Mouse (Mus musculus) bone marrow macrophage, adult 2 months (primary cell): Measurements from ENCODE around the gene Dguok. TPM values are rescaled to one million over a fixed set of nuclear protein-coding genes. Genes with fewer than 3 reads are reported as not detected.

Source experiments
- H3K27ac ChIP-seq: 2 replicates; pipeline ENCODE4 v1.5.1; 2012; ENCODE audit warnings: low read depth, low read length; ENCODE audit not compliant: insufficient read depth
- H3K4me1 ChIP-seq: 2 replicates; pipeline ENCODE4 v1.6.1; 2012; ENCODE audit warnings: low read length; ENCODE audit not compliant: control insufficient read depth, insufficient read depth
- H3K4me3 ChIP-seq: 2 replicates; pipeline ENCODE4 v1.5.1; 2012; ENCODE audit warnings: mild to moderate bottlenecking, low read length, moderate library complexity; ENCODE audit not compliant: insufficient read depth
- CTCF ChIP-seq: IDR thresholded peaks from 2 replicates; pipeline ENCODE4 v1.5.1; 2012; ENCODE audit warnings: low read depth, mild to moderate bottlenecking, low read length, moderate library complexity
- POLR2A ChIP-seq: IDR thresholded peaks from 2 replicates; pipeline ENCODE4 v1.6.1; 2012; ENCODE audit warnings: mild to moderate bottlenecking, low read depth, low read length, borderline replicate concordance
- polyA plus RNA-seq: library from polyadenylated mRNA; stranded (reverse); fragments of >200 nt; gene quantifications from 2 replicates; pipeline ENCODE4 v1.2.4, GENCODE M21; 2012; ENCODE audit not compliant: missing spikeins, insufficient read depth, insufficient read length

Dguok gene
- 61.5 and 63.2 TPM in 2 replicates for polyA plus RNA-seq

DNA sequence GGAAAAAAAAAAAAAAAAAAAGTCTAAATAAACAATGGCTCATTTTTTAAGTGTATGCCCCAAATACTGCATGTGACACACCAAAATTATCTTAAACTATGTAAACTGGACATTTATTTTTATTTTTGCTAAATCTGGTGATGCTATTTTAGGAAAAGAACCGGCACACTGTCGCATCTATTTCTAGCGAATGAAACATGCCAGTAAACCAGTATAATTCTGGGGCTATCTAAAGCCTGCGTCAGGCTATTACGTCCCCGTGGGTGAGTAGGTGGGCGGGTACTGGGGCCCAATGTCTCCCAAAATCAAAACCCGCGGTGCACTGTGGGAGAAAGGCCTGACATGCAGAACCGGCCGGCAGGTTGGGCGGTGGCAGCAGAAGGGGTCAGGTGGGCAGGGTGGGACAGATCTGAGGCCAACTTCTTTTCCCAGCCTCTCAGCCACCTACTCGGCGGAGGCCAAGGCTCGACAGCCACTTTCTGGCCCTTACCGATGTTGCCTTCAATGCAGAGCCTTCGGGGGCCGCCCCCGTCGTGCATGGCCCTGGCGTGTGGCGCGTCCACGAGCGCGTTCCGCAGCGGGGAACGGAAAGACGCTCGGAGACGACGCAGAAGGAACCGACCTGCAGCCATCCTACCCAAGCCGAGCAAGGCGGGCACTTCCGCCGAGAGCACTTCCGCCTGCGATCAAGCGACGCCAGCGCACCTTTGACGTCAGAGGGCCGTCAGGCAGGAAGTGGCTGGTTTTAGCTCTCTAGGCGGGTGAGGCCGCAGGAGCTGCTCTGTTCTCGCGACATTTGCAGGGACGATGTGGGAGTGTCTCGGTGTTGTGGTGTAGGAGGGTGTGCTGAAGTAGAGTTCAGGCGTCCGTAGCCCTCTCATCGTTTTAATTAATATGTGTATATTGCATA lies at the start of gene Dguok:
TSS of gene Dguok (minus strand) at position 712 of the 910 bp plus-strand sequence.
- Histone ChIP-seq H3K27ac (peak within 1 kb of the TSS; percentile 97), H3K4me3 (peak within 1 kb of the TSS; percentile 79), H3K4me1 (peaks cover 35% of the 10 kb centered on the region)
- 0 out of 2 replicates have a peak, but pooled peaks have one; percentile 14 for TF ChIP-seq POLR2A
- no peak for TF ChIP-seq CTCF

DNA sequence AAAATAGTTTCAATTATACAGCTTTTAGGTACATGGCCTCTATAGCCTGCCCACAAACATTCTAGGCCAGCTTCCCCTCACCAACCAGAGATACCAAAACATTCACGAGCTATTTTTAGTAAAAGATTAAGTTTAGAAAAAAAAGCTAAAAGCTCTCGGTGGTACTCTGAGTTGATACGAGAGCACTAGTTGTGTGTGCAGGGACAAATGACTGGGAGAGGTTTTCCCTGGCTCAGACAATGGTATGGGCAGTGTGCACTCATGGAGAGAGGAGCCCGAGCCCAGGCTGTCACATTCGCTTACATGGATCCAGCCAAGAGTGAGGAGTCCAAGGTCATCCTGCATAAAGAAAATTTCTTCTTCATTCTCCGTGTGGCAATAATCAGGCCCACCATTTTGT lies 49.2 kb upstream of the Dguok start:
- no peaks in the 10 kb centered on the region for H3K4me1 ChIP-seq
- H3K27ac ChIP-seq = no peak overlapping the region
- H3K4me3 ChIP-seq = no peak overlapping the region
- TF ChIP-seq CTCF = no peak
- TF ChIP-seq POLR2A = no peak

DNA sequence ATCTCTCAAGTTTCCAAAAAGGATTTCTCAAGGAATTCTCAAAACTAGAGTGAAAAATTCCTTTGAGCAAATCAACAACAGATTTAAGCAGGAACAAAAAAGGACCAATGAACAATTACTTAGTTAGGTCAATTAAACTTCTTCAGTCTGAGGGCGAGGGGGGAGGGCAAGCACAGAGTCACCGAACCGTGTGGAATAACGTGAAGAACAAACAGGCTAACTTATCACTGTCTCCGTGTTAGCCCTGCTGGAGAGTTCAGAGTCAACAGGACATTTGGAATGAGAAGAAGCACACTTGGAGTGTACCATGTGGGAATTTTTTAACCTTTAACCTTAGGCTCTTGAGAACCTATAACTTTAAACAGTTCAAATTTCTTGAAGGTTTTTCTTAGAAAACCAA lies 41.6 kb upstream of the Dguok start:
- TF ChIP-seq POLR2A (no peak), CTCF (no peak)
- Histone ChIP-seq H3K4me1 (no peaks in the 10 kb centered on the region), H3K27ac (no peak overlapping the region), H3K4me3 (no peak overlapping the region)

DNA sequence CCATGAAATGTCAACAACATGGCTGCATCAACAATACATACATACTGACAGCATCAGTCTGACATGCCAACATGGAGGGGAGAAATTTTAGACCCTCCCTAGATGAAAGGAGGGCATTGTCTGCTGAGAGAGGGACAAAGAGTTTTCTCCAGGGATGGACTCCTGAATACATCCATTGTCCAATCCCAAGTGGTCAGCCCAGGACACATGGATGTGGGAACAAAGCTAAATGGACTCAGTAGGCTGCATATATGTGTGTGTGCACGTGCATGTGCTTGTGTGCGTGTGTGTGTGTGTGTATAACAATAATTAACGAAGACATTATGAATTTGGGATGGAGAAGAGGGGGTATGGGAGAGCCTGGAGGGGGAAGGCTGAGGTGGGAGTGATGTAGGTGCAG lies 39.0 kb upstream of the Dguok start:
- TF ChIP-seq CTCF (no peak), POLR2A (no peak)
- Histone ChIP-seq H3K4me1 (no peaks in the 10 kb centered on the region), H3K27ac (no peak overlapping the region), H3K4me3 (no peak overlapping the region)

DNA sequence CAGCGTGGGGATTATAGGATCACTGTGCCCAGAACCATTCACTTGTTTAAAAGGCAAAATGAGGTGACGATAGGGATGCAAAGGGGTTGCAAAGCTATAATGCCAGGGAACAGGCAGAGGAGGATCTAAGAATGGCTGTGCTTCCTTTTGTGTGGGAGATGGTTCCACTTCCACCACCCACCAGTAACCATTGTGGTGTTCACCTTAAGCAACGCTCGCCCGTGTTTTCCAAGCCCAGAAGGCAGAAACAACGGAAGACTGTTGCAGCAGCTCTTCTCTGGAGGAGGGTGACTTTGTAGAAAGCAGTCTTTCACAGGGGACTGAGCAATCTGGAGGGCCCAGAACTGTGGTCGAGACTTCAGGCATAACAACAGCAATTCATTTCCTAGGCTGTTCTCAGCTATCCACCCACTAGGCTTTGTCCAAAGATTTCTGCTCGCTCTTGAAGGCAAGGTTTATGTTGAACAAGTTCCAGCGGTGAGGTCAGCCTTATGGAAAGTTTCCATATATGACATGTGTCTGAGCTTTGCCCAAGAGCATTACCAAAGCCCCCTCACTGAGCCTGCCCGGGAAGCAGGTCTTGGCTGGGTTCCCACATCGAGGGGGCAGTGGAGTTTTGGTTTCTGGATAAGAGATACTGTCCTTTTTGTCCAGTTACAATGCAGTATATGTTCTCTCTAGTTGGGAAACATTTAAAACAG lies 35.1 kb upstream of the Dguok start:
- H3K4me1 ChIP-seq = peaks cover 7% of the 10 kb centered on the region
- H3K4me3 ChIP-seq = no peak overlapping the region
- TF ChIP-seq CTCF (no peak), POLR2A (no peak)

DNA sequence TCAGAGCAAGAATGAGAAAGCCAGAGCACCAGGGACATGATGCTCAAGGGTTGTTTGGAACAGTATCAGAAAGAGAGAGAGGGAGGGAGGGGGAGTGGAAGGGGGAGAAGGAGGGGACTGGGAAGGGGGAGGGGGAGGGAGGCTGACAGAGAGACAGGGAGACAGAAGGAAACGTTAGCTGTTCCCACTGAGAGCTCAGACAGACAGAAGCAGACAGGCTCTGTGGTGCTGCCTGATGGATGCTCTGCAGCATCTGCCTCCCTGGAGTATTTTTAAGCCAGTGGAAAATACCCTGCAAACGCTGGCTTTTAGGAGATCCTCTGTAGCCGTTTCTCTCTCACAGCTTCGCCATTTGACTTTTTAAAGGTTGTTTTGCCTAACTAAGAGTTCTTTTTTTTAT lies 33.2 kb upstream of the Dguok start:
- no peak overlapping the region for H3K4me3 ChIP-seq
- no peak overlapping the region for H3K27ac ChIP-seq
- TF ChIP-seq POLR2A = no peak
- no peak for TF ChIP-seq CTCF
- H3K4me1 ChIP-seq = peaks cover 12% of the 10 kb centered on the region

More for the DNA sequence above, 35.1 kb upstream of the Dguok start:
- H3K27ac ChIP-seq = no peak overlapping the region

DNA sequence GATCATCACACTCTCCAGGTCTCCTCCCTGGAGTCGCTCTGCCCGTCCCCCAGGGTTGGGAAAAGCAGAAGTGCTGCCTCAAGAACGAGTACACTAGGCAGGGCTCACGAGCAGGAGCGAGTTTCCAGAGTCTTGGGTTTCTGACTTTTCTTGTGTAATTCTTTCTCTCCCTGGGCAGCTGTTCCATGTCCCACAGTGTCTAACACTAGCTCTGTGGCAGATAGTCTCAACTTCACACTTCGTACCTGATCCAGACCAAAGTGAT lies 30.0 kb upstream of the Dguok start:
- H3K4me1 ChIP-seq = peaks cover 12% of the 10 kb centered on the region
- no peak overlapping the region for H3K27ac ChIP-seq
- TF ChIP-seq POLR2A (no peak), CTCF (no peak)
- no peak overlapping the region for H3K4me3 ChIP-seq

DNA sequence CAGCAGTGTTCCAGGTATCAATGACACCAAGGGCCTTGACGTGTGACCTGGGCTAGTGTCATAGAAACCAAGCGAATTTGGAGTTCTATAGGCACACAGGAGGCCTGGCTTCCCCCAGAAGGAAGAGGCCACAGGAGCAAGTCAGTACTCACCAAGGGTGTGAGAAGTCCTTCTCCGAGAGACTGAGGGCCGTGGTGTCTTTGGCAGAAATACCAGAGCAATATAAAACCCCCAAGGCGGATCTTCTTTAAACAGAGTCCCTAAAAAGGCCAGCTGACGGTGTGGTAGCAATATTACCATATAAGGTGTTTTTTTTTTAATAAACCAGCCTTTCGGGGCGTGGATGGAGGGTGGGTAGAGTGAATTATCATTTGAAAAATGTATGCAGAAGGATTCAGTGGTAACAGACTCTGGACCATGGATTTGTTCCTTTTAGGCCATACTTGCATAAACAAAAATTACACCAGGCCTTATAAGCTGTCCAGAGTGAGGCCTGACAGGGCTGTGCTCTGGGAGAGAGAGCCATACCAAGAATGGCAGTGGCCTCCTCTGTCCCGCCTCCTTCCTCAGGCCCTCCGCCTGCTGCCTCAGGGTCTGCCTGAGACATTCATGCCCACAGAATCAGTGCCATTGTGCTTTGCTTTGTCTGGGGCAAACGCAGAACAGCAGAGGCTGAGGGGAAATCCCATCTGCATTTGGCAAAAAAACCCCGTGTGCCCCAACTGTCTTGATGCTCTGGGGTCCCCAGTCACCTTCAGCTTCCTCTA lies 29.4 kb upstream of the Dguok start, which contains the start of gene Actg2:
TSS of gene Actg2 (minus strand) at position 238 of the 767 bp plus-strand sequence.
- Histone ChIP-seq H3K27ac (no peak within 1 kb of the TSS), H3K4me1 (peaks cover 12% of the 10 kb centered on the region), H3K4me3 (no peak within 1 kb of the TSS)
- TF ChIP-seq CTCF = no peak
- TF ChIP-seq POLR2A = no peak

DNA sequence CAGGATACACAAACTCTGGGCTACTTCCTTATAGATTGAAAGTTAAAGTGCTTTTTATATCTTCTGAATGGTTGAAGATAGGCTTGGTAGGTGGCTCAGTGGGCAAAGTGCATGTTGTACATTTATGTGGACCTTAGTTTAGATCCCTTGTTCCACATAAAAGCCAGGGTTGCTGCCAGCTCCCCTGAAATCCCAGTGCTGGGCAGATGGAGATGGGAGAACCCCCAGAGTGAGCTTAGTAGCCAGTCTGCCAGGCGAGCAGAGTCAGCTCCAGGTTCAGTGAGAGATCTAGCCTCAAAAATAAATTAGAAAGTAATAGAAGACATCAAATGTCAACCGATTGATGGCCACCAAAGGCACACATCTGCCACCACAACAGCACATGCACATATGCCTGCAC lies 25.8 kb upstream of the Dguok start:
- Histone ChIP-seq H3K4me1 (peaks cover 10% of the 10 kb centered on the region), H3K4me3 (no peak overlapping the region), H3K27ac (no peak overlapping the region)
- TF ChIP-seq CTCF (no peak), POLR2A (no peak)
